Mouse (Mus musculus) common myeloid progenitor, adult 5-6 weeks (primary cell): Measurements from ENCODE around the gene Samd5. TPM values are rescaled to one million over a fixed set of nuclear protein-coding genes. Genes with fewer than 3 reads are reported as not detected.

Experiments used
- ATAC-seq: replicated peaks from 2 replicates; pipeline ENCODE4 v1.8.0; 2016; ENCODE audit warnings: low read depth, mild to moderate bottlenecking, moderate TSS enrichment, inconsistent platforms; ENCODE audit not compliant: poor library complexity, severe bottlenecking
- total RNA-seq: library from RNA; stranded (forward); fragments of 200-1000, 187-1606 nt; gene quantifications from 2 replicates; pipeline ENCODE4 v1.2.3, GENCODE M21; 2017

The Samd5 gene
- total RNA-seq, 1 experiment from 2014 or later = 0.09 TPM

DNA sequence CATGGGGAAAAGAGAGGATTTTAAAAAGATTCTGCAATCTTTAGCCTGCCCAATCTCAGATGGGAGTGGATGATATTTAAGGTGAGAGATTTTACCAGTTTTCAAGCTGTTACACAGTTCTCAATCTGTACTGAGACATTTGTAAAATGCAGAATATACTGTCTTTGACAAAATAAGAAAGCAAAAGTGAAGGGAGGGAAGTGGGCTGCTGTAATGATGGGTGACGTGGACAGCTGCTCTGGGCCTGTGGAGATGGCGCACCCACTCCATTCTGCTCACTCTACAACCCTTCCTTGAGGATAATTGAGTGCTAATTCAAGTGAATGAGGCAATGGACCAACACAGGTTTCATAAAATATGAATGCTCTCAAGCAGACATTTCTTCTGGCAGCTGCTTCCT is 84.4 kb downstream of the Samd5 start:
- no peak for ATAC-seq

DNA sequence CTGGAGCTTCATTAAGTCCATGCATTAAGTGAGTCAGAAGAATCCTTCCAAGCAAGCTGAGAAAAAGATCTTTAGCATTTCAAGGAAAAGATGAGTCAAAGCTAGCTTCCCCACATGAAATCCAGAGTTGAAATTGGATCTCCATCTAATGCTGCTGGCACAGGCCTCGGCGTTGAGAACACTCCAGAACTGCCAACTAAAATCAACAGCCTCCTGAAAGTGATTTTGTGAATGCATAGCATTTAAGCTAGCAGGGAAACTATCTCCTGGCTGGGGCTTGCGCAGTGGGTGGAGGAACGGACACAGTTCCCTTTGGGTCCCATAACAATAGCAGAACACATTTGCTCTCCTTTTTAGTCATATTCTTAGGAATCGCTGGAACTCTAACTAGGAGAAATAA is 88.7 kb downstream of the Samd5 start:
- ATAC-seq = no peak

DNA sequence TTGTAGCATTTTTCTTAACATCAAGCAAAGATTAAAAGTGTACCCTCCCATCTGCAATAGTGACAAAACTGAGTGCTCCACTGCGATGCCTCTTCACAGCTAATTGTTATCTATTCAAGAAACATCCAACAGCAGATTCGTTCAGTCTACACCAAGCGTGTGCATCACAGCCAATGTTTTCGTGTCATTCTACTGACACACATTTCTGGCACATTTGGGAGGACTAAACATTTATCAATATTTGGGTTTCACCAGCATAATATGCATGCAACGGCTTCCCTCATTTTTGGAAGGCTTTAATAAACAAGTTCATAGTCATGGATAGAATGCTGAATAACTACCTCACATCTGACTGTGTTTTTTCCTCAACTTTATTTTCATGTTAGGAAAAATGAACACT is 95.6 kb downstream of the Samd5 start:
- no peak for ATAC-seq

DNA sequence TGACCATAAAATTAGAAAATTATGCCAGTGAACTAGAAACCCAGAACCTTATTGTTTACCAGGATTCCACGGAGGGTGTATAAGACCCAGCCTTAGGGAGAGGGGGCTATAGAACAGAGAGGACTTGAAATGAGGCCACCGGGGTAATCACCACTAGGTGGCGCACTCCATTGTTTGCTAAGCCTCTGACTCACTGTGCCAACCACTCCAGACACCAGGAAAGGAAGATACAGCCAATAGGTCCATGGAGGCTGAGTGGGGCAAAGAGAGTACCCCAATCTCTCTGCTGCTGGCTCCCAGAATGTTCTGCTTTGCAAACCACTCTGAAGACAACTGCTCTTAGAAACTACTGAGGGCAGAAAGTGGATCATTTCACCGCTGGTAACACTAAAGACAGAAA is 99.4 kb downstream of the Samd5 start:
- ATAC-seq = peak; percentile 92

DNA sequence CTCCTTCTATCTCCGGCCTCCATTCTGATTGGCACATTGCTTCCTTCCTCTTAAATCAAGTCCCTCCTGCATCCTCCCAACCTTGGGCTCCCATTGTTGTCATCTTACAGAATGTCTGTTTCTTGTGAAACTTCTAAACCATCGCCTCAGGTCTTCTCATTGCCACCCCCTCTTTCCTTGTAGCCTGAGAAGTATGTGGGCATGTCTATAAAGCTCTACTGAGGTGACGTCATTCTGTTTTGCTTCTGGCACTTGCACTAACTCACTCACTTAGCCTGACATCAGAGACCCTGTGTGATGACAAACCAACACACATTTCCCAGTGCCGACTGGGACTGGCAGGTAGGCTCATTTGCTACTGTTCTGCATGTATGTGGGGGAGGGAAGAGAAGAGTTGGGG is 100.9 kb downstream of the Samd5 start:
- ATAC-seq = no peak

Other genes starting within 250 kb of the Samd5 start
- gene Stxbp5, start 225.9 kb upstream of the Samd5 start, total RNA-seq = 50.1 and 51.8 TPM in 2 replicates